Mouse (Mus musculus) inflammation-experienced regulatory T-cells, adult 16 weeks (primary cell): Measurements from ENCODE around the gene Sod3. TPM values are rescaled to one million over a fixed set of nuclear protein-coding genes. Genes with fewer than 3 reads are reported as not detected.

Experiments used
- polyA plus RNA-seq: library from polyadenylated mRNA; unstranded; fragments of 100-300 nt; shearing (Covaris generic); gene quantifications from one replicate; pipeline ENCODE4 v1.2.1, GENCODE M21; 2017

The Sod3 gene
- polyA plus RNA-seq: not detected

GRCm38 (mm10) chr5:52363468-52364150 lies at the start of gene Sod3:
Gene Sod3, plus strand, starts transcription at chr5:52363791.

Other genes with a start within 250 kb of the Sod3 start
- gene Dhx15, start 173.3 kb upstream of the Sod3 start, polyA plus RNA-seq: 220 TPM
- gene Ccdc149, start 107.7 kb downstream of the Sod3 start, polyA plus RNA-seq: not detected
- not detected for gene Lgi2, start 202.7 kb downstream of the Sod3 start, polyA plus RNA-seq